Mouse (Mus musculus) spleen, adult 2 months (tissue): ENCODE results near the gene Lim2. TPM values are rescaled to one million over a fixed set of nuclear protein-coding genes. Genes with fewer than 3 reads are reported as not detected.

Experiments used
- DNase-seq, 2 experiments: peaks; one replicate each; pipeline versions ENCODE4 v3.0.0 to v3.0.0-alpha.2; 2012 to 2021; ENCODE audit warnings: low spot score in 2 of 2, low read depth in 1 of 2
- H3K27ac ChIP-seq: fragments of 200-500 bp; 2 replicates; pipeline ENCODE4 v1.5.1; 2012; ENCODE audit warnings: low read length, inconsistent platforms; ENCODE audit not compliant: insufficient read depth
- H3K27me3 ChIP-seq: fragments of 200-500 bp; 2 replicates; pipeline ENCODE4 v1.6.1; 2012; ENCODE audit warnings: mild to moderate bottlenecking, moderate library complexity, low read length, inconsistent platforms; ENCODE audit not compliant: control insufficient read depth, insufficient read depth
- H3K36me3 ChIP-seq: fragments of 200-500 bp; 2 replicates; pipeline ENCODE4 v1.6.1; 2012; ENCODE audit warnings: mild to moderate bottlenecking, low read length, inconsistent platforms; ENCODE audit not compliant: control insufficient read depth, insufficient read depth
- H3K4me1 ChIP-seq: fragments of 200-500 bp; 2 replicates; pipeline ENCODE4 v1.6.1; 2011; ENCODE audit warnings: inconsistent platforms; ENCODE audit not compliant: control insufficient read depth, insufficient read depth, insufficient read length
- H3K4me3 ChIP-seq: fragments of 200-500 bp; 2 replicates; pipeline ENCODE4 v1.5.1; 2011; ENCODE audit warnings: mild to moderate bottlenecking, inconsistent platforms; ENCODE audit not compliant: insufficient read depth, insufficient read length; ENCODE audit errors: extremely low read depth
- CTCF ChIP-seq: fragments of 200-500 bp; IDR thresholded peaks from 2 replicates; pipeline ENCODE4 v1.5.1; 2011; ENCODE audit warnings: mild to moderate bottlenecking, inconsistent platforms; ENCODE audit not compliant: insufficient read depth, insufficient read length, insufficient replicate concordance; ENCODE audit errors: extremely low read depth
- POLR2A ChIP-seq: fragments of 200-500 bp; IDR thresholded peaks from 2 replicates; pipeline ENCODE4 v1.6.1; 2011; ENCODE audit warnings: low read depth, low read length, inconsistent platforms
- WGBS: fragments of 180-500 bp; shearing (Covaris S2); methylation state at CpG from one replicate; pipeline ENCODE4 v1.1.7; 2018; 5-methylcytosine and 5-hydroxymethylcytosine counted together
- polyA plus RNA-seq: library from polyadenylated mRNA; depleted of rRNA; stranded (reverse); fragments of >200 nt; gene quantifications from 2 replicates; pipeline ENCODE4 v1.2.3, GENCODE M21; 2012

The Lim2 gene
- polyA plus RNA-seq, 1 experiment = 0.18 TPM

- TF ChIP-seq POLR2A (no peak), CTCF (no peak)
- no peaks in the 10 kb centered on the region for H3K4me1 ChIP-seq
- H3K27me3 ChIP-seq = no peaks in the 10 kb centered on the region
- H3K4me3 ChIP-seq = no peak overlapping the region
- no peaks in the 10 kb centered on the region for H3K36me3 ChIP-seq
- no peak for DNase-seq
- H3K27ac ChIP-seq = no peak overlapping the region
- 94% methylated on average over 5 of the region's 5 CpGs for WGBS
These were observed 7.2 kb downstream of the Lim2 start for GRCm38 (mm10) chr7:43434676-43435075.

DNA sequence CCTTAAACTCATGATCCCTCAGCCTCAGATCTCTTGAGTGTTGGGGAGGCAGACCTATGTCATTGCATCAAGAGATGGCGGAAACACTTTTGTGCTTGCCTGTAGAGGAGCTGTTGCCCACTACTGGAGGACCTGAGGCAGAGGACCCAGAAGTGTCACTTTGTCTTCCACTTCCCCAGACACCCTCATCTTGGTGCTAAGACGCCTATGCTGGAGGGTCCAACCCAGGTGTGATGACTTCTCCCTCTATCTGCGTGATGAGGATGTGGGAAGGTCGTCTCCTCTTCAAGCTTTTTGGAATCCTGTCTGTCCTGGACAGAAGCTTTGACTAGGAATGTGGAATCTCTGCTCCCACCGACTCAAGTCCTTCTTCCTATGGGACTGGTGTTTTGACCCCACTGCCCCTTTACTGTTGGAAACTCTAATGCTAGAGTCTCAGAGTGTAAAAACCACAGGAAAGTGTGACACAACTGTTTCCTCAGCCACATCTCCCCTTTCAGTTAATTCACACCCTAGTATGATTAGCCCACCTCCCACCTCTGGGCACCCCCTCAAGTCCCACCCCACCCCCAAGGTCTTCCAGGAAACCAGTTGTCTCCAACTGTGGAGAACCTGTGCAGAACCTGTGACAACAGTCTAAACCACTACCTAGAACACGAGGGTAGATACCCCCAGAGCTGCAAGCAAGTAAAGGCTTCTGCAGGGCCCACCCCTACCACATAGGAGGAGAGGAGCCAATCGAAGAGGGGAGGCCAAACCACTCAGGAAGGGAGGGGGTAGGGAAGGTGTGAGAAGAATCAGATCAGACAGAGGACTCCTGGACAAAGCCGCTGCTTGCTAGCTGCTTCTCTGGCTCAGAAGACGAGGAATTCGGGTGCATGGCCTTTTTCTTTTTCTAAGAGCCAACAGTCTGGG is 9.1 kb downstream of the Lim2 start, which contains the start of gene Nkg7:
Nkg7 (plus strand) TSS at position 733 of the 915 bp plus-strand sequence.
- WGBS = 38% methylated on average over 10 of the region's 10 CpGs
- H3K36me3 ChIP-seq = no peaks in the 10 kb centered on the region
- peak within 1 kb of the TSS; percentile 50 for H3K4me3 ChIP-seq
- TF ChIP-seq CTCF = no peak
- no peak for TF ChIP-seq POLR2A
- no peaks in the 10 kb centered on the region for H3K27me3 ChIP-seq
- H3K27ac ChIP-seq = peak within 1 kb of the TSS; percentile 71
- peak in 1 of 2 experiments; percentile 15 for DNase-seq
- no peaks in the 10 kb centered on the region for H3K4me1 ChIP-seq

GRCm38 (mm10) chr7:43438611-43439010 is 11.1 kb downstream of the Lim2 start:
- peak overlapping the region; percentile 50; the same call in 1 of the 2 replicates for H3K4me3 ChIP-seq
- DNase-seq = no peak
- H3K36me3 ChIP-seq = no peaks in the 10 kb centered on the region
- peaks cover 3% of the 10 kb centered on the region; the same call in 1 of the 2 replicates for H3K4me1 ChIP-seq
- peak overlapping the region; percentile 48 for H3K27ac ChIP-seq
- WGBS = 23% methylated on average over 4 of the region's 4 CpGs
- TF ChIP-seq POLR2A (no peak), CTCF (no peak)
- H3K27me3 ChIP-seq = no peaks in the 10 kb centered on the region

DNA sequence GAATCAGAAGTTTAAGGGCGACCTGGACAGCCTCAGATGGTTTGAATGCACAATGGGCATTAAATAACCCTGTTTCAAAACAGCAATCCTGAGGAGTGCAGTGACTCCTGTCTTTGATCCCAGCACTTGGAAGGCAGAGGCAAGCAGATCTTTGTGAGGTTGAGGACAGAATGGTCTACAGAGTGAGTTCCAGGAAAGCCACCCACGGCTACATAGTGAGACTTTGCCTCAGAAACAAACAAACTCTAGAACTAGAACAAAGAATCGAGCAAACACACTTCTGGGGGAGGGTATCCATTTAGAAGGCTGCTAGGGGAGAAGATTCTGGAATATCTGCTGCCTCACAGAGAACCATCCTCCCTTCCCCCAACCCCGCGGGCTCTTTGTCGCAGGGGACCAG is 13.0 kb downstream of the Lim2 start, which contains the start of gene Cldnd2:
Cldnd2 (plus strand) TSS at position 301 of the 400 bp plus-strand sequence.
- Histone ChIP-seq H3K27me3 (no peaks in the 10 kb centered on the region), H3K4me3 (no peak within 1 kb of the TSS), H3K36me3 (no peaks in the 10 kb centered on the region), H3K27ac (peak within 1 kb of the TSS; percentile 40), H3K4me1 (peaks cover 3% of the 10 kb centered on the region; the same call in 1 of the 2 replicates)
- TF ChIP-seq POLR2A (no peak), CTCF (no peak)
- WGBS = 87% methylated on average over 6 of the region's 6 CpGs
- no peak for DNase-seq

GRCm38 (mm10) chr7:43441071-43441470 is 13.6 kb downstream of the Lim2 start:
- no peaks in the 10 kb centered on the region for H3K27me3 ChIP-seq
- H3K36me3 ChIP-seq = no peaks in the 10 kb centered on the region
- H3K27ac ChIP-seq = no peak overlapping the region
- H3K4me3 ChIP-seq = no peak overlapping the region
- TF ChIP-seq CTCF = no peak
- TF ChIP-seq POLR2A = no peak
- peaks cover 3% of the 10 kb centered on the region; the same call in 1 of the 2 replicates for H3K4me1 ChIP-seq
- DNase-seq = no peak
- 89% methylated on average over 3 of the region's 3 CpGs for WGBS

GRCm38 (mm10) chr7:43442684-43443083 is 15.2 kb downstream of the Lim2 start:
- H3K4me1 ChIP-seq = peaks cover 3% of the 10 kb centered on the region; the same call in 1 of the 2 replicates
- no peak for DNase-seq

More at GRCm38 (mm10) chr7:43442684-43443083, 15.2 kb downstream of the Lim2 start:
- WGBS = 13% methylated on average over 9 of the region's 9 CpGs
- TF ChIP-seq POLR2A (no peak), CTCF (no peak)
- H3K27me3 ChIP-seq = no peaks in the 10 kb centered on the region
- peak overlapping the region; percentile 78; the same call in 1 of the 2 replicates for H3K27ac ChIP-seq
- peak overlapping the region; percentile 74; the same call in 1 of the 2 replicates for H3K4me3 ChIP-seq
- H3K36me3 ChIP-seq = no peaks in the 10 kb centered on the region
